Mouse (Mus musculus): Measurements from ENCODE around the gene Rxra. TPM values are rescaled to one million over a fixed set of nuclear protein-coding genes. Genes with fewer than 3 reads are reported as not detected.
A peak's percentile ranks its signal among the peaks of the same experiment; 100 is the strongest.

Gene Rxra
- total and polyA plus RNA-seq, 2 experiments from 2014 or later: 3.9 to 32.5 TPM

DNA sequence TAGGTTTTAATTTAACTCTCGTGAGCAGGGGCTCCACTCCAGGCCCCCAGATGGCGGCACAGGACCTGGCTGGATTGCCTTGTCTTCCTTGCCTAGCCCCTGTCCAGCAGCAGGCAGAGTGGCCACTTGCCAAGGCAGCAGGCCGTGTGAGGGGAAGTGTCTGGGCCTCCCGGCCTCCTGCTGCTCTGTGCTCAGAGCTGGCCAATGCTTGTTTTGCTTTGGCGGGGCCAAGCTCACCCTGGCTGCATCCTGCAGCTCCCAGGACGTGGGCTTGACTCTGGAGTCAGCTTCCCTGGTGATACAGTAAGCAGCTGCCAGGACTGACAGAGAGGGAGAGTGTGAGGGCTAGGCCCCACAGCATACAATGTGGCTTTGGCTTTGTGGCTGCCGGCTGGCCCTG, 23.3 kb downstream of the Rxra start:
- peak; percentile 90 for ATAC-seq
- DNase-seq (ENCODE audit: low spot score): peak; percentile 93
- WGBS: 9% methylated on average over 7 of the region's 7 CpGs
- TF ChIP-seq CTCF (IDR thresholded peaks at IDR 0.05; ENCODE audit: low read depth): peak; percentile 67
- no peak overlapping the region for H3K4me2 ChIP-seq (ENCODE audit: low read depth, low read length)
- no peak overlapping the region for H3K4me3 ChIP-seq (ENCODE audit: low read length)
- no peaks in the 10 kb centered on the region for H3K27me3 ChIP-seq (ENCODE audit: insufficient read depth, low read length)
- H3K4me1 ChIP-seq (ENCODE audit: insufficient read depth, low read length): peaks cover 24% of the 10 kb centered on the region
- H3K27ac ChIP-seq: peak overlapping the region; percentile 52
- H3K9ac ChIP-seq (replicated peaks; ENCODE audit: low read length): 0 out of 2 replicates have a peak overlapping the region, but pooled peaks have one; percentile 1
- no peaks in the 10 kb centered on the region for H3K9me3 ChIP-seq (ENCODE audit: low read length)
- no peaks in the 10 kb centered on the region for H3K36me3 ChIP-seq (ENCODE audit: insufficient read depth, low read length)

DNA sequence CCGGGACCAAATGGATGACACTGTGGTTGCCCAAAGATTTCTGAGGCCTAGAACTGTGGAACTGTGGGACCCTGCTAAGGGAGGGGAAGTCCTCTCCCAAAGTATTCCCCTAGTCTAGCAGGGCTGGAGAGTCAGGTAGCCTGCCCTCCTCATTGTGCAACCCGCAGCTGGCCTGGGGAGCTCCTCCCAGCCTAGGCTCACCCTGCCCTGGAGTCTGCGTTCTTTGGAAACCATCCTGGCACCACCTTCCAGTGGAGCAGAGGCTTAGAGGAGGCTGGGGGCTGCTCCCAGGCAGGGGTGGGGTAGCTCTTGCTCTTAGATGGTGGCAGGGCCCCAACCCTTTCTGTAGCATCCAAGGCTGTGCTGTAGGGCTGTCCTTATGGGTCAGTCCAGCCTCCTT, 26.0 kb downstream of the Rxra start:
- Histone ChIP-seq H3K27ac (no peak overlapping the region), H3K9ac (replicated peaks; ENCODE audit: low read length) (no peak overlapping the region), H3K4me1 (ENCODE audit: insufficient read depth, low read length) (peaks cover 24% of the 10 kb centered on the region), H3K9me3 (ENCODE audit: low read length) (no peaks in the 10 kb centered on the region), H3K4me2 (ENCODE audit: low read depth, low read length) (no peak overlapping the region), H3K36me3 (ENCODE audit: insufficient read depth, low read length) (no peaks in the 10 kb centered on the region), H3K27me3 (ENCODE audit: insufficient read depth, low read length) (no peaks in the 10 kb centered on the region), H3K4me3 (ENCODE audit: low read length) (no peak overlapping the region)
- 67% methylated on average over 3 of the region's 3 CpGs for WGBS
- no peak for DNase-seq (ENCODE audit: low spot score)
- no peak for TF ChIP-seq CTCF (IDR thresholded peaks at IDR 0.05; ENCODE audit: low read depth)
- ATAC-seq: no peak

DNA sequence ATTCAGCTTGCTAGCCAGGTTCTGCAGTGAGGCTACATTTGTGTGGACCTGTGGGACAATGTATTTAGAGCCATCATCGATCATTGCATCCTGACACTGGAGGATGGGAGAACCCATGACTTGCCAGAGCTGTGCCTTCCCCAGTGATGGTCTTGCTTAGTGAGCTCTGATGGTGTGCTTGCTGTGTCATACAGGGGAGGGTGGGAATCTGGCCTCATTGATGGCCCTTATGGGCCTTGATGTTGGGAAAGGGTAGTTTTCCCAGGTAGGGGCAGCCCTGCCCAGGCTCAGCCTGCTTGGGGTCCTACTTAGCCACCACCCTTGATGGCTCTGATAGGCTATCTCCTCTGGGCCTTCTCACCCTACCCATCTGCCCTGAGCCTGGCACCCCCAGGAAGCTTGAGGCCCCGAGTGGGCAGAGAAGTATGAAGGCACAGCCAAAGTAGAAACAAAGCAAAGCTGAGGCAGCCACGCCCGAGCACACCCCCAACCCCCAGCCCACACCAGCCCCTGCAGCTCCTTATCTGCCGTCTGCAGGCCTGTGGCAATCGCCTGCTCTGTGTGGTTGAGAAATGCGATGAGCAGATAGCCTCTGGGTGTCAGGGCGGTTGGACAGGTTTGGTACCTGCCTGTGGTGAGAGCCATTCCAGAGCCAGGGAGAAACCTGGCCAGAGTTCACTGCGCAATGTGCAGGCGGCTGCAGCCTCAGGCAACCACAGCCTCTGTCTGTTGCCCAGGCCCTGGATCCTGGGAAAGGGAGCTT, 26.8 kb downstream of the Rxra start:
- Histone ChIP-seq H3K4me2 (ENCODE audit: low read depth, low read length) (no peak overlapping the region), H3K4me1 (ENCODE audit: insufficient read depth, low read length) (peaks cover 24% of the 10 kb centered on the region), H3K27ac (no peak overlapping the region), H3K9ac (replicated peaks; ENCODE audit: low read length) (no peak overlapping the region), H3K27me3 (ENCODE audit: insufficient read depth, low read length) (no peaks in the 10 kb centered on the region), H3K4me3 (ENCODE audit: low read length) (no peak overlapping the region), H3K9me3 (ENCODE audit: low read length) (no peaks in the 10 kb centered on the region), H3K36me3 (ENCODE audit: insufficient read depth, low read length) (no peaks in the 10 kb centered on the region)
- ATAC-seq (no peak), DNase-seq (ENCODE audit: low spot score) (no peak)
- WGBS: 83% methylated on average over 10 of the region's 10 CpGs
- TF ChIP-seq CTCF (IDR thresholded peaks at IDR 0.05; ENCODE audit: low read depth): no peak

DNA sequence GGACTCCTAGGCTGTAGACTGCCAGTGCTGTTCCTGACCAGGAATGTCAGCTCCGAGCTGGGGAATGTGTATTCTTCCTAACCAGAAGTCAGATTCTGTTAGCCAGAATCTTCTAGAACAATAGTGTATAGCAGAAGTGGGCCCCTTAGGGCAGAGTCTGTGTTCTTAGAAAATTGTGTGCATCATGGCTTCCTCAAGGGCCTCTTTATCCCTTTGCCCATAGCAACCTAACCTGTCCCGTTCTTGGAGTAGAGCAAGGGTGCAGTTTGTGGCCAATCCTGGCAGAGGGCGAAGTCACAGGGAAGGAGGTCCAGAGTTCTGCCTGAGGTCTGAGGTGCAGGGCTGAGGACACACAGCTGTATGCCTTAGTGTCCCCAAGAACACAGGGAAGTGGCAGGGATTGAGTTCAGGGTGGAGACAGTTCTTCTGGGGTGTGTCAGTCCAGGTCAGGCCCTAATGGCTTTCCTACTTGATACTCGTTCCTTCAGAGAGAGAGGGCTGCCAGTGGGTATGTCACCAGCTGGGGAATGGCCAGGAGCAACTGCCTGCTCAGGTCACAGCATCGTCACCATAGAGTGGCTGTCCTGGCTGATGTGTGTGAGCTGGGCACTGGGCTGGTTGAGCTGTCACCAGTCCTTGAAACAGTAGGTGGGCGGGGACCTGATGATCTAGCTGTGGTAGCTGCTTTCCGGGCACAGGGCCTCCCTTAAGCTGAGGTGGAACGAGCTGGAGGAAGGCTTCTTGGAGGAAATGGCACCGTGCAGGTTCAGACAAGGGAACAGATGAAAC, 27.8 kb downstream of the Rxra start:
- no peak for ATAC-seq
- Histone ChIP-seq H3K9ac (replicated peaks; ENCODE audit: low read length) (no peak overlapping the region), H3K36me3 (ENCODE audit: insufficient read depth, low read length) (no peaks in the 10 kb centered on the region), H3K4me3 (ENCODE audit: low read length) (no peak overlapping the region), H3K27me3 (ENCODE audit: insufficient read depth, low read length) (no peaks in the 10 kb centered on the region), H3K27ac (no peak overlapping the region), H3K9me3 (ENCODE audit: low read length) (no peaks in the 10 kb centered on the region), H3K4me1 (ENCODE audit: insufficient read depth, low read length) (peaks cover 19% of the 10 kb centered on the region), H3K4me2 (ENCODE audit: low read depth, low read length) (no peak overlapping the region)
- WGBS: 68% methylated on average over 9 of the region's 9 CpGs
- no peak for DNase-seq (ENCODE audit: low spot score)
- 0 out of 2 replicates have a peak, but pooled peaks have one; percentile 2 for TF ChIP-seq CTCF (IDR thresholded peaks at IDR 0.05; ENCODE audit: low read depth)

DNA sequence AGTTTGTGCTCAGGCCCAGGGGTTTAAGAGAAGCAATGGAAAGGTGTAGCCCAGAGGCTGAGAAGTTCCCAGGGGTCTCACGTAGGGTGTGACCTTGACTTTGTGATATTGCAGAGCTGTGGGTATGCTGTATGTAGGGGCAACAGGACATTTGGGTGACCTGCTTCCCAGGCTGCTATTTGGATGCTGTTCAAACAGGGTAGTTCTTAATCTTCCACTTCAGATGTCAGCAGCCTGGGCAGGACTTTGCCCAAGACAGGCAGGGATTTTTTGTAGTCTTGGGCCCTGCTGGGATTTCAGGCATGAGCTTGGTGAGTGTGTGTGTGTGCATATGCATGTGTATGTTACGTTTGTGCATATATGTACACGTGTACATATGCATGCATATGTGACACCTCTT, 28.4 kb downstream of the Rxra start:
- 91% methylated on average over 3 of the region's 3 CpGs for WGBS

DNA sequence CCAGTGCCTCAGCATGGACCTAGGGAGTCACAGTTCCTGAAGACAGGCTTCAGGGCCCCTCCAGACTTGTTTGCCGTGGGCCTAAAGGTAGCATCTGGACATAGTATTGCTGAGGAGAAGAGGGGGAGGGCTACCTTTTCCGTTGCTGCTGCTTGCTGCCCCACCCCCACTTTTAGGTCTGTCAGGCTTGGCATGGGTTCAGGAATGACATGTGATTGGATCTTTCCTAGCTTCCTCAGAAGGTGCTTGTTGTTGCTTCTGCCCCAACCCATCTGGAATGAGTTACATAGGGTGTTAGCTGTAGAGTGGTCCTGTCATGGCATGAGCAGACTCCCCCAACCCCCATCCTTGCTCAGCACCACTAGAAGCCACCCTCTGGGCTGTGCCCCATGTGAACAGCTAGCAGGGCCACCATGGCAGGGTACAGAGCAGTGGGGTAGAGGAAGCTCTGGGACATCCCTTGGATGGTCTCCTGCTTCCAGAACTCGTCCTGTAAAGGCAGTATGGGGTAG, 34.7 kb downstream of the Rxra start:
- Histone ChIP-seq H3K36me3 (ENCODE audit: insufficient read depth, low read length) (no peaks in the 10 kb centered on the region), H3K9me3 (ENCODE audit: low read length) (no peaks in the 10 kb centered on the region), H3K27ac (no peak overlapping the region), H3K4me1 (ENCODE audit: insufficient read depth, low read length) (peaks cover 10% of the 10 kb centered on the region; the same call in 1 of the 2 replicates), H3K4me2 (ENCODE audit: low read depth, low read length) (no peak overlapping the region), H3K27me3 (ENCODE audit: insufficient read depth, low read length) (no peaks in the 10 kb centered on the region), H3K9ac (replicated peaks; ENCODE audit: low read length) (no peak overlapping the region), H3K4me3 (ENCODE audit: low read length) (no peak overlapping the region)
- DNase-seq (ENCODE audit: low spot score): peak; percentile 53
- no peak for ATAC-seq
- WGBS: 56% methylated on average over 3 of the region's 3 CpGs
- no peak for TF ChIP-seq CTCF (IDR thresholded peaks at IDR 0.05; ENCODE audit: low read depth)

More for the DNA sequence above, 28.4 kb downstream of the Rxra start:
- ATAC-seq (no peak), DNase-seq (ENCODE audit: low spot score) (no peak)
- Histone ChIP-seq H3K4me2 (ENCODE audit: low read depth, low read length) (no peak overlapping the region), H3K4me3 (ENCODE audit: low read length) (no peak overlapping the region), H3K27ac (no peak overlapping the region), H3K27me3 (ENCODE audit: insufficient read depth, low read length) (no peaks in the 10 kb centered on the region), H3K9ac (replicated peaks; ENCODE audit: low read length) (no peak overlapping the region), H3K4me1 (ENCODE audit: insufficient read depth, low read length) (peaks cover 13% of the 10 kb centered on the region), H3K9me3 (ENCODE audit: low read length) (no peaks in the 10 kb centered on the region), H3K36me3 (ENCODE audit: insufficient read depth, low read length) (no peaks in the 10 kb centered on the region)
- TF ChIP-seq CTCF (IDR thresholded peaks at IDR 0.05; ENCODE audit: low read depth): no peak

Measured in hindbrain, postnatal 0 days (tissue).